Mouse (Mus musculus) erythroid progenitor cell, adult 5-6 weeks (primary cell): ENCODE data around the gene Susd3. TPM values are rescaled to one million over a fixed set of nuclear protein-coding genes. Genes with fewer than 3 reads are reported as not detected.
A peak's percentile ranks its signal among the peaks of the same experiment; 100 is the strongest.

Source experiments
- ATAC-seq: replicated peaks from 2 replicates; pipeline ENCODE4 v1.8.0; 2016; ENCODE audit warnings: moderate number of reproducible peaks, mild to moderate bottlenecking, moderate TSS enrichment, inconsistent platforms; ENCODE audit not compliant: poor library complexity, low FRiP score, severe bottlenecking
- total RNA-seq, 2 experiments: library from RNA; stranded (forward) in 1 of 2; stranded (reverse) in 1 of 2; fragments of 150-400 nt in 1 of 2; fragments of 186-747, 209-891 nt in 1 of 2; gene quantifications; 2 replicates each; pipeline versions ENCODE4 v1.2.3 to v1.2.4; 2015 to 2017; ENCODE audit warnings: low replicate concordance in 2 of 2

Gene Susd3
- total RNA-seq, 2 experiments from 2014 or later, result 0.84 to 3.9 TPM

DNA sequence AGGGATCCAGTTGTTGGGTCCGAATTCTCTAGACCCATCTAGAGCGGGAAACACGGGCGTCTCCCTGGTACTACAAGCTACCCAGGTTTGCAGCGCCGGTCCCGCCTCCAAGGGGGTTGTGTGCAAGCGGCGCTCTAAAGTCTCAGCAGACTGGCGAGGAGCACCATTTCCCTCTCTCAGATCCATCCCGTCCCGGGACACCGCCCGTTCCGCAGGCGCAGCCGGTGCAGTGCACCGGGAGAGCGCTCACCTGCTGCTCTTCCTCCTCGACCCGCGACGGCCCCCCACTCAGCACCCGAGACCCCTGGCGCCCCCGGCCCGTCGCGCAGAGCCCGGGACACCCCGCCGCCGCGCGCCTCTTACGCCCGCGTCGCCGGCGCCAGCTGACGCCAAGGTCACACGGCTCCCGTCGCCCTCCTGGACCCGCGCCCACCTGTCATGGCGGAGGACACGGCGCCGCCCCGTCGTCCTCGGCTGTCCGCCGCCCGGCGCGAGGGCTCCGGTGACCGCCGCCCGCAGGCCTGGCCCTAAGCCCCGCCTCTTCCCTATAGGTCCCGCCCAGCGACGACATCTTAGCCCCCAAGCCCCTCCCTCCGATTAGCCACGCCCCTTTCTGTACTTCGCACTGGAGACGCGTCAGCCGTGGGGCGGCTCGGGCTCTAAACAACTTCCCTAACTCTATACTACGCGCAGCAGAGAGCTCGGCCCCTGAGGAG lies 32.8 kb downstream of the Susd3 start, which contains the start of gene Card19:
TSS of gene Card19 (minus strand) at position 534 of the 716 bp plus-strand sequence.
- peak; percentile 90 for ATAC-seq

DNA sequence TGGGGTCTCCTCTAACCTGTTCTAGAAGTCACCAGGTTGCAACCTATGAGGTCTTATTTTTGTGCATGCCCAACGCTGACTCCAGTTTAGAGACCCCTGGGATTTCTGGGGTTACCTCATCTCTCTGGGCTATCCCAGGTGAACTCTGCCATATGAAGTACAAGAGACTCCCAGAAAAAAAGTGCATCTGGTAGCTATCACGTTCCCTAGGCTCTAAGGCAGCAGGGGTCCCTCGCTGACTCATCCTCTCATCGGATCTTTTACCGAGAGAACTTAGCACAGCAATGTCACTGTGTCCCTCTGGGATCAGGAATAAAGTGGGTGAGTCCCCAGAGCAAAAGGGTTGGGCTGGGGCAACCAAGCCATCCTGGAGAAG lies 33.4 kb downstream of the Susd3 start:
- ATAC-seq, result no peak

- ATAC-seq, result no peak
Observed at GRCm38 (mm10) chr13:49214454-49214853, 34.1 kb downstream of the Susd3 start.

DNA sequence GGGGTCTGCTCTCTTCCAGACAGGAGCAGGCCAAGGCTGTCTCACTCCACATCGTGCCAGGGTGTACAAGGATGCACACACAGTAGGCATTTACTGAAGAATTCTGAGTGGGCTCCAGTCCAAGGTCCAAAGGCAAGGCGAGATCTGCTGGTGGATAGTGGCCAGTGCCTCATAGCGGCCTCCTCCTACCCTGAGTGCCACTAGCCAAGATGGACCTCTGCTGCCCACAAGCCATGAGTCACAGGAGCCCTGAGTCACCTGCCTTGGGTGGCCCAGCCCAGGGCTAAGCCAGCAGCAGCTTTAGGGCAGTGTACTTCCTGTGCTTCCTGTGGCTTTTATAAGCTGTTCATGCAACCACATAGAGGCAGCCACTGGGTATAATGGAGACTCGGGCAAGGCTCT lies 35.0 kb downstream of the Susd3 start:
- ATAC-seq, result no peak

GRCm38 (mm10) chr13:49212711-49213500 lies 35.6 kb downstream of the Susd3 start:
- no peak for ATAC-seq

- no peak for ATAC-seq
Observed at GRCm38 (mm10) chr13:49209306-49209705, 39.2 kb downstream of the Susd3 start.

DNA sequence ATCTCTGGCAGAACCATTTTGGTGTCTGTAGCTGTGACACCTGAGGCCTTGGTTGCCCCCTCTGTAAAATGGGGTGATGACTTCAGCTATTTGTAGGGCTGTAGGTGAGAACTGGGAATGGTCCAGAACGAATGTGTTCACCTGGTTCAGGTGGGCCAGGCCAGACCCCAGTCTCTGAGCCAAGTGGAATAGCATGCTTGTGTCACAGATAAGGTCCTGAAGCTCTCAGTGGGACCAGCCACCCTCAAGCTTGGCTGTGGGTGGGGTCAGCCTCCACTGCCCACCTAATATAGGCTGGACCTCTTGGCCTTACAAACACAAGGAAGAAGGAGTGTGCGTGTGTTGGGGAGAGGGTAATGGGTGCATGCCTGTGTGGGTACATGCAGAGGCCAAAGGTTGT lies 42.2 kb downstream of the Susd3 start:
- no peak for ATAC-seq

DNA sequence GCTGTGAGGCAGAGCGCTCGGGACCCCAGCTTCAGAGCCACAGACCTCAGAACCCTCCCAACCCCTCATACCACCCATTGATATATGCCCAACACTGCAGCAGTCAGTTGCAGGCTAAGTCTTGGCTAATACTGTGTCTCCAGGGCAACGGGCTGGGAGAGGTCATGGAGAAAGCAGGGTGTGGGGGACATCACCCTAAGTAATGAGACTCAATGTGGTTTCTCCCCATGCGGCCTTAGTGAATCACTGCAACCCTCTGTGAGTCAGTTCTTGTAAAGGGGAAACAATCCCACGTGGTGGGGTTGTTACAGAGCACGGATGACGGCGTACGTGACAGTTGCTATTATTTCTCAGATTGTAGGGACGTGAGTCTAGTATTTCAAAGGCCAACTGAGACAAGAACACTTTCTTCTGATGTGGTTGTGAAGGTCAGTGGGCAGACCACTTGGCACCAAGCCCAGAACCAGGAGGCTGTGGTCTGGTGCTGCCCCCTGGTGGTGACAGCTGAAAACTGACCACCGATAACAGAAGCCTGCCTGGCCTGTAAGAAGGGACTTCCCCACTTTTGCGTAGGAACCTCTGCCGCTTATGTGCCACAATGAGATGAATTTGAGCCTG lies 43.0 kb downstream of the Susd3 start:
- ATAC-seq, result peak; percentile 64

- ATAC-seq, result no peak
Observed at GRCm38 (mm10) chr13:49202556-49202955, 46.0 kb downstream of the Susd3 start.

DNA sequence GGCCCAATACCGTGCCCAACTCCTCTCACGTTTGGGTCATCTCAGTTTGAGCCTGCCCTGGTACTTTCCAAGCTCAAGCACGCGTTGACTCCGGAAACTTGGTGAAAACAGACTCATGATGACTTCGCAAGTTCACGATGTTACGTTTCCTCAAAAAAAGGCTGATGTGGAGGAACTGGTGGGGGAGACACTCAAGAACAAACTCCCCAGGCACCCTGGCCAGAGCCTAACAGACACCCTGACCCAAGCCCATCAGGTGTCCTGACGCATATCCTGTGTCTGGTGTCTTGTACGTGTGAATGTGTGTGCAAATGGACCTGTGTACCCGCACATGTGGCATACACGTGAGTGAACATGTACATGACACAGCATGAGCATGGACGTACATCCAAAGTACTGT lies 47.8 kb downstream of the Susd3 start:
- ATAC-seq, result no peak

GRCm38 (mm10) chr13:49199891-49200290 lies 48.6 kb downstream of the Susd3 start:
- ATAC-seq, result no peak

- ATAC-seq, result no peak
Observed at GRCm38 (mm10) chr13:49198734-49199133, 49.8 kb downstream of the Susd3 start.

DNA sequence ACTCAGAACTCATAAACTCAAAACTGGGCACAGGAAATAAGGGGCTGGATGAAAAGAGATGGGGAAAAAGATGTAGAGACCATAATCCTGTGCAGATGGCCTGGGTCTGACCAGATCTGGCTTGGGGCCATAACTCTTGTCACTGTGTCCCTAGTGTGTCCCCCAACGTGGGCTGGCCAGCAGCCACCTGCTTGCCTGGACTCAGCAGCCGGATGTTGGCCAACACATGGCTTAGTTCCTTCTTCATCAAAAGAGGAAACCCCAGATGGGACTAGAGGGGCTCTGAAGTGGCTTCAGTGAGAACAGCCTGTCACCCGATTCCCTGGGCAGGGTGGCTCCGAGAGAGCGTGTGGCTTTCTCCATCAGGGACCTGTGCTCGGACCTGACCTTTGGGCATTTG lies 51.7 kb downstream of the Susd3 start:
- ATAC-seq, result no peak

GRCm38 (mm10) chr13:49196211-49196610 lies 52.3 kb downstream of the Susd3 start:
- no peak for ATAC-seq

- no peak for ATAC-seq
Observed at GRCm38 (mm10) chr13:49195651-49196050, 52.9 kb downstream of the Susd3 start.

DNA sequence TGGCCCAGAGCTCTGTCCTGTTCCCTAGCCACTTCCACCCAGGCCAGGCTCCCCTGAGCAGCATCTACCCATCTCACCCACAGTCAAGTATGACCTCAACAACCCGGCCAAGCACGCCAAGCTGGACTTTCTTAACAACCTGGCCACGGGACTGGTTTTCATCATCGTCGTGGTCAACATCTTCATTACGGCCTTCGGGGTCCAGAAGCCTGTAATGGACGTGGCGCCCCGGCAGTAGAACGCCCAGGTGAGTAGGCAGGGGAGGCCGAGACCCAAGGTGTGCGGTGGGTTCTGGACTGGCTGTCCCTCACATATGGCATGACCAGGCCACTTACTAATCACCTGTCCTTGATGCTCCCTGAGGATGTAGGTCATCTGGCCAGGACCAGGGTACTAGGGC lies 53.7 kb downstream of the Susd3 start:
- no peak for ATAC-seq

GRCm38 (mm10) chr13:49193650-49194049 lies 54.9 kb downstream of the Susd3 start:
- no peak for ATAC-seq

- no peak for ATAC-seq
Observed at GRCm38 (mm10) chr13:49192156-49192855, 56.2 kb downstream of the Susd3 start.

DNA sequence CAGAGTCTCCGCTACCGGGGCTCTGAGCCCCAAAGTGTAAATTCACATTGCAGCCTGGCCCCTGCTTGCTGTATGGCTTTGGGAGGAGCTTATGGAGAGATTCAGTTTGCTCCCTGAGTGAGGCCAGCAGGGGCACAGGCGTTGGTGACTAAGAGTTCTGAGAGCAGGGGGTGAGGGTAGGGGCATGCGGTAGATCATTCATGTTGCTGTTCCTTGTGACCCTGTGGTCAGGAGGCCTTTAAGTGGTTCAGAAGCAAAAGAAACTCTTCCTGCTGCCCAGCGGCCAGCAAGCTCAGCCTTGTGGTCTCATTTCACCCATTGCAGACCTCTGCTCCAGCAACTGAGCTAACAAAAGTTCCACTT lies 56.9 kb downstream of the Susd3 start:
- no peak for ATAC-seq

DNA sequence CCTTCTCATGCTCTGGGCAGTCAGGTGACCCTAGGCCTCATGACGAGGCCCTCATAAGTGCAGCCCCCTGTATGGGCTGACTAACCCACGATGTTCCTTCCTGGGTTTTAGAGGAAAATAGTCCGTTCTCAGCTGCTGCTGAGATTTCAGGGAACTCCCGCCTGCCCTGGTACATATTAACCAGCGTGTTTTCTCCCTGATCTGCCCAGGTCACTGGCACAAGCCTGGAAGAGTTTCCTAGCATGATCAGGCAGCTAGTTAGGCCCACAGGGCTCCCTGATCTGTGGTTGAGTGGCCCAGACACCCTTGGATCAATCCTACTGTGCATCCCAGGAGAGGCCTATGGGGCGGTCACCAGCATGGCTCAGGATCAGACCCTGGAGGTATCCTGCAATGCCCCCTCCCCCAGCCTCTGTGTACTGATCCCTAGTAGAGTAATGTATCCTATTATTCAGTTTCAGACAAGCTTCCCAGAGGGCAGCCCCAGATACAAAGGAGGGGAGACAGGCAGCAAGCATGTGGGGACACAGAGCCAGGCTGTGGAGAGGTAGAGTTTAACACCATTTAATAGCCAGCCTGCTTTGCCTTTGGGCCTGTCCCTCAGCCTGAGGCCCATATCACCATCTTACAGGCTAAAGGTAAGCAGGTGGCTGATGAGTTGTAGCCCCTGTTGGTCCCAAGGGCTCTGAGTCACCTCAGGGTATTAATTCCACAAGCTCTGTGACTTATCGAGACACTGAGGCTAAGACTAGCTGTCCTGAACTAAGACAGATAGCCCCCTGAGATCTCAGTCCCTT lies 57.4 kb downstream of the Susd3 start:
- ATAC-seq, result no peak
